Mouse (Mus musculus): ENCODE data around the gene Gabrr3. TPM values are rescaled to one million over a fixed set of nuclear protein-coding genes. Genes with fewer than 3 reads are reported as not detected.
"Not testable (repeated sequence)": the region's sequence is repeated elsewhere in the genome, so short reads cannot be mapped to it uniquely, and the experiment has no call there.

Gabrr3 gene
- total and polyA plus RNA-seq, 2 experiments, result not detected

GRCm38 (mm10) chr16:59451813-59452212 is 44.7 kb downstream of the Gabrr3 start:
- H3K36me3 ChIP-seq (ENCODE audit: control insufficient read depth, insufficient read depth, low read length), result no peaks in the 10 kb centered on the region
- no peaks in the 10 kb centered on the region for H3K79me2 ChIP-seq (ENCODE audit: control insufficient read depth, insufficient read depth, low read length)
- no peak overlapping the region for H3K4me3 ChIP-seq (ENCODE audit: insufficient read depth, low read depth, low read length)
- no peak for TF ChIP-seq CTCF (IDR thresholded peaks at IDR 0.05; ENCODE audit: low read depth, low read length)
- no peak for TF ChIP-seq POLR2A (IDR thresholded peaks at IDR 0.05; ENCODE audit: extremely low read depth, insufficient read depth, low read length)
- no peak for DNase-seq (ENCODE audit: extremely low read depth, low read depth, low spot score)
- H3K27me3 ChIP-seq (ENCODE audit: control insufficient read depth, insufficient read depth, low read length), result no peaks in the 10 kb centered on the region
- no peaks in the 10 kb centered on the region for H3K4me1 ChIP-seq (ENCODE audit: control insufficient read depth, insufficient read depth, low read length)
- no peak overlapping the region for H3K9ac ChIP-seq (ENCODE audit: low read depth, low read length)
- no peak overlapping the region for H3K27ac ChIP-seq (replicated peaks; ENCODE audit: insufficient read depth, low read depth, low read length)
- 89% methylated on average over 5 of the region's 5 CpGs for WGBS

- H3K79me2 ChIP-seq (ENCODE audit: control insufficient read depth, insufficient read depth, low read length); H3K9ac ChIP-seq (ENCODE audit: low read depth, low read length); H3K36me3 ChIP-seq (ENCODE audit: control insufficient read depth, insufficient read depth, low read length); H3K4me1 ChIP-seq (ENCODE audit: control insufficient read depth, insufficient read depth, low read length); DNase-seq (ENCODE audit: extremely low read depth, low read depth, low spot score); H3K4me3 ChIP-seq (ENCODE audit: insufficient read depth, low read depth, low read length); H3K27ac ChIP-seq (replicated peaks; ENCODE audit: insufficient read depth, low read depth, low read length); H3K27me3 ChIP-seq (ENCODE audit: control insufficient read depth, insufficient read depth, low read length): not testable (repeated sequence)
- 78% methylated on average over 5 of the region's 5 CpGs for WGBS
These were observed 52.2 kb downstream of the Gabrr3 start for GRCm38 (mm10) chr16:59459259-59459861.

- Histone ChIP-seq H3K9ac (ENCODE audit: low read depth, low read length) (no peak overlapping the region), H3K27ac (replicated peaks; ENCODE audit: insufficient read depth, low read depth, low read length) (no peak overlapping the region), H3K4me1 (ENCODE audit: control insufficient read depth, insufficient read depth, low read length) (no peaks in the 10 kb centered on the region), H3K79me2 (ENCODE audit: control insufficient read depth, insufficient read depth, low read length) (no peaks in the 10 kb centered on the region), H3K36me3 (ENCODE audit: control insufficient read depth, insufficient read depth, low read length) (no peaks in the 10 kb centered on the region), H3K27me3 (ENCODE audit: control insufficient read depth, insufficient read depth, low read length) (no peaks in the 10 kb centered on the region), H3K4me3 (ENCODE audit: insufficient read depth, low read depth, low read length) (no peak overlapping the region)
- WGBS, result 79% methylated on average over 4 of the region's 4 CpGs
- TF ChIP-seq CTCF (IDR thresholded peaks at IDR 0.05; ENCODE audit: low read depth, low read length) (no peak), POLR2A (IDR thresholded peaks at IDR 0.05; ENCODE audit: extremely low read depth, insufficient read depth, low read length) (no peak)
- no peak for DNase-seq (ENCODE audit: extremely low read depth, low read depth, low spot score)
These were observed 56.4 kb downstream of the Gabrr3 start for GRCm38 (mm10) chr16:59463567-59463966.

GRCm38 (mm10) chr16:59463973-59464372 is 56.8 kb downstream of the Gabrr3 start:
- WGBS, result 90% methylated on average over 6 of the region's 6 CpGs
- Histone ChIP-seq H3K27ac (replicated peaks; ENCODE audit: insufficient read depth, low read depth, low read length) (no peak overlapping the region), H3K4me3 (ENCODE audit: insufficient read depth, low read depth, low read length) (no peak overlapping the region), H3K79me2 (ENCODE audit: control insufficient read depth, insufficient read depth, low read length) (no peaks in the 10 kb centered on the region), H3K9ac (ENCODE audit: low read depth, low read length) (no peak overlapping the region), H3K36me3 (ENCODE audit: control insufficient read depth, insufficient read depth, low read length) (no peaks in the 10 kb centered on the region), H3K27me3 (ENCODE audit: control insufficient read depth, insufficient read depth, low read length) (no peaks in the 10 kb centered on the region), H3K4me1 (ENCODE audit: control insufficient read depth, insufficient read depth, low read length) (no peaks in the 10 kb centered on the region)
- no peak for DNase-seq (ENCODE audit: extremely low read depth, low read depth, low spot score)
- TF ChIP-seq CTCF (IDR thresholded peaks at IDR 0.05; ENCODE audit: low read depth, low read length), result no peak
- no peak for TF ChIP-seq POLR2A (IDR thresholded peaks at IDR 0.05; ENCODE audit: extremely low read depth, insufficient read depth, low read length)

GRCm38 (mm10) chr16:59469846-59470245 is 62.7 kb downstream of the Gabrr3 start:
- H3K4me1 ChIP-seq (ENCODE audit: control insufficient read depth, insufficient read depth, low read length), result peaks cover 3% of the 10 kb centered on the region; the same call in 1 of the 2 replicates
- H3K79me2 ChIP-seq (ENCODE audit: control insufficient read depth, insufficient read depth, low read length), result peaks cover 6% of the 10 kb centered on the region; the same call in 1 of the 2 replicates
- no peaks in the 10 kb centered on the region for H3K36me3 ChIP-seq (ENCODE audit: control insufficient read depth, insufficient read depth, low read length)
- no peaks in the 10 kb centered on the region for H3K27me3 ChIP-seq (ENCODE audit: control insufficient read depth, insufficient read depth, low read length)
- no peak for DNase-seq (ENCODE audit: extremely low read depth, low read depth, low spot score)
- 95% methylated on average over 1 of the region's 1 CpGs for WGBS
- H3K27ac ChIP-seq (replicated peaks; ENCODE audit: insufficient read depth, low read depth, low read length), result no peak overlapping the region
- no peak overlapping the region for H3K4me3 ChIP-seq (ENCODE audit: insufficient read depth, low read depth, low read length)
- H3K9ac ChIP-seq (ENCODE audit: low read depth, low read length), result no peak overlapping the region
- TF ChIP-seq POLR2A (IDR thresholded peaks at IDR 0.05; ENCODE audit: extremely low read depth, insufficient read depth, low read length) (no peak), CTCF (IDR thresholded peaks at IDR 0.05; ENCODE audit: low read depth, low read length) (no peak)

GRCm38 (mm10) chr16:59471637-59472278 is 64.6 kb downstream of the Gabrr3 start, which contains the start of gene Riox2:
Gene Riox2 (plus strand): TSS chr16:59471775.
- Histone ChIP-seq H3K4me1 (ENCODE audit: control insufficient read depth, insufficient read depth, low read length) (peaks cover 3% of the 10 kb centered on the region; the same call in 1 of the 2 replicates), H3K9ac (ENCODE audit: low read depth, low read length) (peak within 1 kb of the TSS; percentile 94), H3K27me3 (ENCODE audit: control insufficient read depth, insufficient read depth, low read length) (no peaks in the 10 kb centered on the region), H3K4me3 (ENCODE audit: insufficient read depth, low read depth, low read length) (peak within 1 kb of the TSS; percentile 100), H3K36me3 (ENCODE audit: control insufficient read depth, insufficient read depth, low read length) (peaks cover 11% of the 10 kb centered on the region), H3K27ac (replicated peaks; ENCODE audit: insufficient read depth, low read depth, low read length) (peak within 1 kb of the TSS; percentile 83), H3K79me2 (ENCODE audit: control insufficient read depth, insufficient read depth, low read length) (peaks cover 6% of the 10 kb centered on the region; the same call in 1 of the 2 replicates)
- 0 out of 2 replicates have a peak, but pooled peaks have one; percentile 45 for TF ChIP-seq POLR2A (IDR thresholded peaks at IDR 0.05; ENCODE audit: extremely low read depth, insufficient read depth, low read length)
- peak; percentile 13; the same call in 1 of the 2 replicates for TF ChIP-seq CTCF (IDR thresholded peaks at IDR 0.05; ENCODE audit: low read depth, low read length)
- DNase-seq (ENCODE audit: extremely low read depth, low read depth, low spot score), result peak; percentile 65
- under 1% methylated on average over 56 of the region's 56 CpGs for WGBS
